ENCODE assay signal across 9 mouse cellular contexts in genomic region chr13:48694090-48695064, GRCm38 (mm10). TPM values are rescaled to one million over a fixed set of nuclear protein-coding genes. Genes with fewer than 3 reads are reported as not detected.
DNase-seq lines count a peak whose midpoint lies in the region; ATAC-seq and TF ChIP-seq lines count a peak whose summit lies in the region.
"Had no signal": no experiment of that assay in that cellular context is flagged by ENCODE, and none has a peak within 500 bp of the region (broad histone marks: within the 10 kb centered on the region; RNA-seq: fewer than 3 reads in every experiment).

No protein-coding gene starts in this region.

- peak; percentile 6 to 42 for DNase-seq in adrenal gland, adult (ENCODE audit: inconsistent age in 2 of 2, low spot score in 1 of 2)
- no peak for DNase-seq in adrenal gland, adult 18-20 months (ENCODE audit: low spot score in 2 of 2)
- DNase-seq in neural tube, embryonic 10.5 days (ENCODE audit: extremely low spot score, low spot score): no peak
- DNase-seq in heart, postnatal 0 days (ENCODE audit: low spot score): peak; percentile 68
- peak; percentile 84 for DNase-seq in limb, embryonic 14.5 days (ENCODE audit: low spot score)
- DNase-seq in T-cell, adult 2 months (ENCODE audit: low spot score): no peak

- WGBS in neural tube, embryonic 12.5 days: 58% methylated on average over 27 of the region's 27 CpGs
- WGBS in heart, postnatal 0 days: 49% methylated on average over 27 of the region's 27 CpGs
- 22% methylated on average over 27 of the region's 27 CpGs for WGBS in limb, embryonic 14.5 days

- no peak overlapping the region for H3K4me3 ChIP-seq in neural tube, embryonic 12.5 days
- no peak overlapping the region for H3K4me3 ChIP-seq in heart, postnatal 0 days (ENCODE audit: low read depth, low read length)
- no peak overlapping the region for H3K4me3 ChIP-seq in limb, embryonic 14.5 days (replicated peaks; ENCODE audit: low read length)

- no peaks in the 10 kb centered on the region for H3K27me3 ChIP-seq in neural tube, embryonic 12.5 days (replicated peaks)
- H3K27me3 ChIP-seq in heart, postnatal 0 days (ENCODE audit: control insufficient read depth, insufficient read depth, low read length): no peaks in the 10 kb centered on the region
- H3K27me3 ChIP-seq in limb, embryonic 14.5 days (ENCODE audit: control insufficient read depth, insufficient read depth, low read length): no peaks in the 10 kb centered on the region

- H3K9me3 ChIP-seq in neural tube, embryonic 12.5 days: 0 out of 2 replicates have a peak, but pooled peaks cover 5% of the 10 kb centered on the region
- H3K9me3 ChIP-seq in heart, postnatal 0 days (replicated peaks; ENCODE audit: control insufficient read depth, low read length): 0 out of 2 replicates have a peak, but pooled peaks cover 5% of the 10 kb centered on the region
- peaks cover 7% of the 10 kb centered on the region for H3K9me3 ChIP-seq in limb, embryonic 14.5 days (ENCODE audit: control insufficient read depth, low read length)

- H3K4me2 ChIP-seq in neural tube, embryonic 12.5 days (replicated peaks): no peak overlapping the region
- no peak overlapping the region for H3K4me2 ChIP-seq in heart, postnatal 0 days (ENCODE audit: low read depth, low read length)
- peak overlapping the region; percentile 18 for H3K4me2 ChIP-seq in limb, embryonic 14.5 days (replicated peaks; ENCODE audit: low read depth, low read length, severe bottlenecking)

- H3K27ac ChIP-seq in neural tube, embryonic 12.5 days: no peak overlapping the region
- no peak overlapping the region for H3K27ac ChIP-seq in heart, postnatal 0 days (ENCODE audit: low read depth)
- H3K27ac ChIP-seq in limb, embryonic 14.5 days (replicated peaks; ENCODE audit: low read depth, low read length): peak overlapping the region; percentile 72
- H3K27ac ChIP-seq: liver, embryonic 14.5 days had no signal

- H3K36me3 ChIP-seq in neural tube, embryonic 12.5 days: no peaks in the 10 kb centered on the region
- no peaks in the 10 kb centered on the region for H3K36me3 ChIP-seq in heart, postnatal 0 days (replicated peaks; ENCODE audit: control insufficient read depth, insufficient read depth, low read length)
- no peaks in the 10 kb centered on the region for H3K36me3 ChIP-seq in limb, embryonic 14.5 days (ENCODE audit: control insufficient read depth, insufficient read depth, low read length)

- no peak overlapping the region for H3K9ac ChIP-seq in neural tube, embryonic 12.5 days
- no peak overlapping the region for H3K9ac ChIP-seq in heart, postnatal 0 days (replicated peaks; ENCODE audit: low read depth, low read length)
- H3K9ac ChIP-seq in limb, embryonic 14.5 days (ENCODE audit: low read depth, low read length, severe bottlenecking): 0 out of 2 replicates have a peak overlapping the region, but pooled peaks have one; percentile 28
- H3K9ac ChIP-seq: liver, embryonic 14.5 days had no signal

- H3K4me1 ChIP-seq in neural tube, embryonic 12.5 days: peaks cover 7% of the 10 kb centered on the region; the same call in 1 of the 2 replicates
- peaks cover 7% of the 10 kb centered on the region; the same call in 1 of the 2 replicates for H3K4me1 ChIP-seq in heart, postnatal 0 days (ENCODE audit: control insufficient read depth, insufficient read depth)
- peaks cover 21% of the 10 kb centered on the region for H3K4me1 ChIP-seq in limb, embryonic 14.5 days (ENCODE audit: control insufficient read depth, insufficient read depth, low read length)

- peak; percentile 63 for ATAC-seq in neural tube, embryonic 12.5 days (ENCODE audit: low FRiP score, low read depth)
- ATAC-seq in heart, postnatal 0 days (ENCODE audit: insufficient read depth, low read depth): peak; percentile 84
- ATAC-seq in limb, embryonic 14.5 days (ENCODE audit: low FRiP score, low read depth): peak; percentile 80
- no peak for ATAC-seq in megakaryocyte-erythroid progenitor cell, adult 5-6 weeks (replicated peaks; ENCODE audit: low FRiP score, low TSS enrichment, poor library complexity, severe bottlenecking)

- TF ChIP-seq EP300 in heart, postnatal 0 days (IDR thresholded peaks at IDR 0.05; ENCODE audit: low read depth): no peak

- no peak for TF ChIP-seq POLR2A in limb, embryonic 14.5 days (IDR thresholded peaks at IDR 0.05; ENCODE audit: borderline replicate concordance, extremely low read depth, insufficient read depth, insufficient read length)

- no peak for TF ChIP-seq CTCF in heart, postnatal 0 days (IDR thresholded peaks at IDR 0.05; ENCODE audit: low read depth)

RNA-seq across cellular contexts. Expression of gene Barx1, which starts 31.6 kb away (rescaled TPM):
- not detected for total RNA-seq in adrenal gland, adult 18-20 months (2021)
- polyA plus RNA-seq in neural tube, embryonic 12.5 days (2016; fragmentation: Nextera tagmentation; extraction: Ambion mirVana): 0.14 TPM in 1 of 2 replicates, not detected in the other
- not detected in 2 replicates for total RNA-seq in heart, postnatal 0 days (2014; rRNA removed; ENCODE audit: low replicate concordance)
- polyA plus RNA-seq in heart, postnatal 0 days (2015; fragmentation: Nextera tagmentation; extraction: Ambion mirVana): 0.08 TPM in 1 of 2 replicates, not detected in the other
- polyA plus RNA-seq in limb, embryonic 14.5 days (2012; rRNA removed): 10.0 and 11.3 TPM in 2 replicates
- polyA plus RNA-seq in limb, embryonic 14.5 days (2014; fragmentation: Nextera tagmentation; extraction: Ambion mirVana): 5.4 and 8.7 TPM in 2 replicates
- total RNA-seq in megakaryocyte-erythroid progenitor cell, adult 5-6 weeks (2014; fragmentation: Nextera tagmentation): not detected in 2 replicates
- total RNA-seq in megakaryocyte-erythroid progenitor cell, adult 5-6 weeks (2017): not detected in 2 replicates

Comparison
In these comparisons a context has a peak if more than half of its experiments do, and no peak if none do; other contexts are left out.
1. DNase-seq: peak in adrenal gland, adult (2 of 2), heart, postnatal 0 days (single experiment) and limb, embryonic 14.5 days (single experiment); none in adrenal gland, adult 18-20 months (0 of 2), neural tube, embryonic 10.5 days (single experiment) and T-cell, adult 2 months (single experiment).